Mouse (Mus musculus): Measurements from ENCODE around the gene Trmt61a.

DNA sequence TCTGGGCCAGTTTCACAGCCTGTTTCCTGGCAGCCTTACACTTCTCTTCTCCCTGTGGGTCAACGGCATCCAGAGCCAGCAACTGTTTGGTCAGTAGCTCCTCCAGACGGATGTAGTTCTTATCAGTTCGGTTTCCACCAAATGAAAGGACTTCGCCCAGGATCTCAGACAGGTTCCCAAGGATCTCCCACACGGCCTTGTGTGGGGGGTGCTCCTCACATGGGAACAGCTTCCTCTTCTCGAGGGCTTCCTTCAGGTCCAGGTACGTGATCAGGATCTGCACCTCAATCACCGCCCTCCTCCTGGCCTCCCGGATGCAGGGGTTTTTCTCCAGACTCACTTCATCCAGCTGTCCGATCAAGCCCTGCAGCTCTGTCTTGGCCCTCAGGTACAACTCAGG is 32.2 kb downstream of the Trmt61a start:
- no peak for TF ChIP-seq CTCF (IDR thresholded peaks at IDR 0.05; ENCODE audit: low read depth)
- TF ChIP-seq EP300 (IDR thresholded peaks at IDR 0.05; ENCODE audit: low read depth) = no peak

All from liver, postnatal 0 days (tissue).